Comparison of ENCODE assay signal across 11 mouse cellular contexts in the genomic region with DNA sequence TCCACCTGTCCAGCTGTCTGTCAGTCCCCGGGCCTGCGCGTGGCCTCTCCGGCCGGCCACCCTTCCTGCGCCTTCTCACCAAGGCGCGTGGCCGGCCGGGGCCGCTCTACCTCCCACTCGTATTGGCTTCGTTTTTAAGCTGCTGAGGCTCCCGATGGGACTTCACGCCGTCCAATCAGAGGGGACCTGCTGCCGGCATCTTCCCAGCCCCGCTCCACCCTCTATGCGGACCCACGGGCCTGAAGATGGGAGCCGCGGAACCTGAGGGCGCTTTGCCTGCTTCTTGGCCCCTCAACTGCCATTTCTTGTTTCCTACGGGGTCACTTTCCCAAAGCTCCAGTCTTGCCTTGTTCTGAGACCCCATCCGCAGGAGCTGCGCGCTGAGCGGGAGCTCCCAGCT. TPM values are rescaled to one million over a fixed set of nuclear protein-coding genes. Genes with fewer than 3 reads are reported as not detected.
A peak's percentile ranks its signal among the peaks of the same experiment; 100 is the strongest.
DNase-seq lines count a peak whose midpoint lies in the region; ATAC-seq and TF ChIP-seq lines count a peak whose summit lies in the region.
"Had no signal": no experiment of that assay in that cellular context is flagged by ENCODE, and none has a peak within 500 bp of the region (broad histone marks: within the 10 kb centered on the region; RNA-seq: fewer than 3 reads in every experiment).

Gene Bhlhe23, minus strand, starts transcription at position 108 of the 400 bp plus-strand sequence.

- no peak within 1 kb of the TSS for H3K27ac ChIP-seq in kidney, postnatal 0 days
- no peak within 1 kb of the TSS for H3K27ac ChIP-seq in embryonic facial prominence, embryonic 13.5 days
- no peak within 1 kb of the TSS for H3K27ac ChIP-seq in hindbrain, embryonic 15.5 days (replicated peaks)
- no peak within 1 kb of the TSS for H3K27ac ChIP-seq in neural tube, embryonic 12.5 days
- H3K27ac ChIP-seq: macrophage had no signal

- H3K9me3 ChIP-seq in kidney, postnatal 0 days (replicated peaks; ENCODE audit: low read length), result no peaks in the 10 kb centered on the region
- no peaks in the 10 kb centered on the region for H3K9me3 ChIP-seq in embryonic facial prominence, embryonic 13.5 days
- no peaks in the 10 kb centered on the region for H3K9me3 ChIP-seq in hindbrain, embryonic 15.5 days
- H3K9me3 ChIP-seq in neural tube, embryonic 12.5 days, result no peaks in the 10 kb centered on the region

- no peak for DNase-seq in kidney, postnatal 0 days (ENCODE audit: low spot score)
- no peak for DNase-seq in kidney, postnatal 14 days
- no peak for DNase-seq in adrenal gland, postnatal 10 days
- DNase-seq in layer of hippocampus, postnatal 10 days (ENCODE audit: low spot score in 2 of 2), result no peak
- DNase-seq in layer of hippocampus, postnatal 36 days, result no peak
- DNase-seq: kidney, postnatal 36 days had no signal

- H3K36me3 ChIP-seq in kidney, postnatal 0 days (ENCODE audit: insufficient read depth, low read length), result no peaks in the 10 kb centered on the region
- H3K36me3 ChIP-seq in embryonic facial prominence, embryonic 13.5 days, result no peaks in the 10 kb centered on the region
- H3K36me3 ChIP-seq in hindbrain, embryonic 15.5 days, result no peaks in the 10 kb centered on the region
- H3K36me3 ChIP-seq in neural tube, embryonic 12.5 days, result no peaks in the 10 kb centered on the region

- peak within 1 kb of the TSS; percentile 30 for H3K4me2 ChIP-seq in kidney, postnatal 0 days (ENCODE audit: low read length)
- H3K4me2 ChIP-seq in embryonic facial prominence, embryonic 13.5 days, result peak within 1 kb of the TSS; percentile 56
- H3K4me2 ChIP-seq in hindbrain, embryonic 15.5 days, result peak within 1 kb of the TSS; percentile 54
- peak within 1 kb of the TSS; percentile 56 for H3K4me2 ChIP-seq in neural tube, embryonic 12.5 days (replicated peaks)

- TF ChIP-seq CTCF in kidney, postnatal 0 days (IDR thresholded peaks at IDR 0.05; ENCODE audit: low read depth), result no peak

- H3K4me1 ChIP-seq in kidney, postnatal 0 days (replicated peaks; ENCODE audit: insufficient read depth, low read length), result peaks cover 5% of the 10 kb centered on the region; the same call in 1 of the 2 replicates
- peaks cover 13% of the 10 kb centered on the region for H3K4me1 ChIP-seq in embryonic facial prominence, embryonic 13.5 days
- peaks cover 10% of the 10 kb centered on the region for H3K4me1 ChIP-seq in hindbrain, embryonic 15.5 days (replicated peaks)
- peaks cover 13% of the 10 kb centered on the region for H3K4me1 ChIP-seq in neural tube, embryonic 12.5 days

- H3K4me3 ChIP-seq in kidney, postnatal 0 days (replicated peaks; ENCODE audit: low read depth, low read length), result peak within 1 kb of the TSS; percentile 17
- H3K4me3 ChIP-seq in embryonic facial prominence, embryonic 13.5 days, result peak within 1 kb of the TSS; percentile 33
- H3K4me3 ChIP-seq in hindbrain, embryonic 15.5 days, result peak within 1 kb of the TSS; percentile 34
- peak within 1 kb of the TSS; percentile 31 for H3K4me3 ChIP-seq in neural tube, embryonic 12.5 days

- peaks cover 54% of the 10 kb centered on the region for H3K27me3 ChIP-seq in kidney, postnatal 0 days (ENCODE audit: insufficient read depth, low read length)
- H3K27me3 ChIP-seq in embryonic facial prominence, embryonic 13.5 days, result peaks cover 96% of the 10 kb centered on the region
- H3K27me3 ChIP-seq in hindbrain, embryonic 15.5 days, result peaks cover 81% of the 10 kb centered on the region
- peaks cover 82% of the 10 kb centered on the region for H3K27me3 ChIP-seq in neural tube, embryonic 12.5 days (replicated peaks)

- no peak within 1 kb of the TSS for H3K9ac ChIP-seq in kidney, postnatal 0 days (ENCODE audit: low read depth, low read length)
- H3K9ac ChIP-seq in embryonic facial prominence, embryonic 13.5 days, result no peak within 1 kb of the TSS
- no peak within 1 kb of the TSS for H3K9ac ChIP-seq in hindbrain, embryonic 15.5 days
- peak within 1 kb of the TSS; percentile 29; the same call in 1 of the 2 replicates for H3K9ac ChIP-seq in neural tube, embryonic 12.5 days

- no peak for ATAC-seq in kidney, postnatal 0 days (replicated peaks; ENCODE audit: low FRiP score, low read depth)
- no peak for ATAC-seq in embryonic facial prominence, embryonic 13.5 days (ENCODE audit: insufficient number of reproducible peaks, insufficient read depth, low FRiP score, low TSS enrichment, low read depth)
- ATAC-seq in hindbrain, embryonic 15.5 days (ENCODE audit: low FRiP score, low read depth), result no peak
- ATAC-seq in neural tube, embryonic 12.5 days (ENCODE audit: low FRiP score, low read depth), result peak; percentile 29; the same call in 1 of the 2 replicates

- WGBS in kidney, postnatal 0 days, result under 1% methylated on average over 28 of the region's 28 CpGs
- under 1% methylated on average over 28 of the region's 28 CpGs for WGBS in embryonic facial prominence, embryonic 13.5 days
- 2% methylated on average over 27 of the region's 28 CpGs for WGBS in hindbrain, embryonic 15.5 days
- WGBS in neural tube, embryonic 12.5 days, result under 1% methylated on average over 28 of the region's 28 CpGs

RNA-seq across cellular contexts. Expression of gene Bhlhe23, which starts in this region (rescaled TPM):
- not detected in 2 replicates for polyA plus RNA-seq in kidney, postnatal 0 days (2015; fragmentation: Nextera tagmentation; extraction: Ambion mirVana)
- 0.17 TPM in 1 of 2 replicates, not detected in the other for polyA plus RNA-seq in embryonic facial prominence, embryonic 13.5 days (2015; fragmentation: Nextera tagmentation; extraction: Ambion mirVana)
- polyA plus RNA-seq in hindbrain, embryonic 15.5 days (2015; fragmentation: Nextera tagmentation; extraction: Ambion mirVana), result 0.73 and 5.2 TPM in 2 replicates
- 7.1 and 8.2 TPM in 2 replicates for polyA plus RNA-seq in neural tube, embryonic 12.5 days (2016; fragmentation: Nextera tagmentation; extraction: Ambion mirVana)
- not detected for total RNA-seq in adrenal gland, postnatal 10 days (2021)
- under 1 TPM in 1 of 2 experiments, not detected in 1; 0.14 TPM for total RNA-seq in layer of hippocampus, postnatal 10 days (2021)
- total RNA-seq in layer of hippocampus, postnatal 36 days (2021), result not detected
- total RNA-seq: MEL had no signal
- polyA plus RNA-seq: macrophage had no signal
